Mouse (Mus musculus) heart, adult 9 months (tissue): Measurements from ENCODE around the gene Plekhg3.

Experiments
- DNase-seq, 2 experiments: peaks; one replicate each; pipeline ENCODE4 v3.0.0; 2022; ENCODE audit warnings: low spot score in 2 of 2

Gene Plekhg3

GRCm38 (mm10) chr12:76552321-76552720 lies 21.6 kb downstream of the Plekhg3 start:
- peak; percentile 66 to 77 for DNase-seq

- DNase-seq: no peak
Measured at GRCm38 (mm10) chr12:76552958-76553357, 22.3 kb downstream of the Plekhg3 start.

GRCm38 (mm10) chr12:76553917-76554316 lies 23.2 kb downstream of the Plekhg3 start:
- DNase-seq: peak; percentile 66 to 83

- DNase-seq: peak in 1 of 2 experiments; percentile 75
Measured at GRCm38 (mm10) chr12:76554392-76554791, 23.7 kb downstream of the Plekhg3 start.

GRCm38 (mm10) chr12:76554871-76555386 lies 24.2 kb downstream of the Plekhg3 start:
- no peak for DNase-seq

GRCm38 (mm10) chr12:76556187-76556586 lies 25.5 kb downstream of the Plekhg3 start:
- DNase-seq: no peak

GRCm38 (mm10) chr12:76556745-76557389 lies 26.2 kb downstream of the Plekhg3 start:
- peak in 1 of 2 experiments; percentile 54 for DNase-seq

GRCm38 (mm10) chr12:76558206-76558605 lies 27.5 kb downstream of the Plekhg3 start:
- DNase-seq: no peak

GRCm38 (mm10) chr12:76562196-76562595 lies 31.5 kb downstream of the Plekhg3 start:
- no peak for DNase-seq

- DNase-seq: no peak
Measured at GRCm38 (mm10) chr12:76566284-76566683, 35.6 kb downstream of the Plekhg3 start.

GRCm38 (mm10) chr12:76570221-76570940 lies 39.7 kb downstream of the Plekhg3 start:
- DNase-seq: no peak

GRCm38 (mm10) chr12:76571266-76571665 lies 40.6 kb downstream of the Plekhg3 start:
- no peak for DNase-seq

GRCm38 (mm10) chr12:76572261-76573251 lies 41.9 kb downstream of the Plekhg3 start:
- DNase-seq: no peak

- DNase-seq: no peak
Measured at GRCm38 (mm10) chr12:76573381-76573780, 42.7 kb downstream of the Plekhg3 start.

- no peak for DNase-seq
Measured at GRCm38 (mm10) chr12:76574815-76575214, 44.1 kb downstream of the Plekhg3 start.

- no peak for DNase-seq
Measured at GRCm38 (mm10) chr12:76576061-76576460, 45.4 kb downstream of the Plekhg3 start.

- no peak for DNase-seq
Measured at GRCm38 (mm10) chr12:76576806-76577205, 46.1 kb downstream of the Plekhg3 start.

- no peak for DNase-seq
Measured at GRCm38 (mm10) chr12:76577858-76578257, 47.2 kb downstream of the Plekhg3 start.

GRCm38 (mm10) chr12:76578465-76578864 lies 47.8 kb downstream of the Plekhg3 start:
- no peak for DNase-seq

- DNase-seq: no peak
Measured at GRCm38 (mm10) chr12:76579806-76580205, 49.1 kb downstream of the Plekhg3 start.

GRCm38 (mm10) chr12:76582139-76582538 lies 51.4 kb downstream of the Plekhg3 start:
- DNase-seq: no peak

GRCm38 (mm10) chr12:76582841-76583240 lies 52.1 kb downstream of the Plekhg3 start:
- DNase-seq: no peak
